Mouse (Mus musculus) liver, postnatal 0 days (tissue): ENCODE data around the gene Clmp.

Experiments used
- CTCF ChIP-seq: sonication (generic); IDR thresholded peaks from 2 replicates; pipeline ENCODE4 v1.5.1; 2016; ENCODE audit warnings: antibody characterized with exemption, low read depth
- EP300 ChIP-seq: IDR thresholded peaks from 2 replicates; pipeline ENCODE4 v1.6.1; 2016; ENCODE audit warnings: antibody characterized with exemption, low read depth, mild to moderate bottlenecking

DNA sequence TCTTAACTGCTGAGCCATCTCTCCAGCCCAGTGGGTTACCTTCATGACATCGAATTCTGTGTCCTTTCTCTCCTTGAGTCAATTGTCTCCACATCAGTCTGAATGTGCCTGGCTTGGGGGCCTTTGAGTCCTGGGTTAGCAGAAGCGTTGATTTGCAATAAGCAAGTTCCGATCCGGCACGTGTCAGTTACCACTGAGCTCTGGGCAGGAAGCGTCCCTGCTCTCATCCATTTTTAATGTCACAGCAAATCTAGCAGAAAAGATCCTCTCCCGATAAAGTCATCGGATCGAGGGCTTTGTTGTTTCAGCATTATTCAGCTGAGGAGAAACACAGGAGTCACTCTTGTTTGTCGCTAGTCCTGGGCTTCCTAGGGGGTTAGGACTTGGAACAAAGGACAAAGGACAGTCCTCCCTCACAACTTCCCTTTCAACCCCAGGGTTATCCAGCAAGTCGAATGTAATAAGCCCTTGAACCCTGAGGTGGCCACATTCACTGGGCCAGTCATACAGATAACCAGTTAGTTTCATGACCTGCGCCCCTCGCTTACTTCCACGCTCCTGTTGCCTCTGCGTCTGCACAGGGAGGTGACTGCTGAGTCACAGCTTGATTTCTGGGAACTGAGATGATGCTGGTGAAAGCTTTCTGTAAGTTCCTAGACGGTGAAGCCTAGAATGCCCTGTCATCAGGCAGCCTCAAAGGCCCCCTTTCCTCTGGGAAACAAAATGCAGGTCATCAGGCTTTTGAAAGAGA lies 43.1 kb upstream of the Clmp start:
- TF ChIP-seq CTCF, result no peak
- no peak for TF ChIP-seq EP300
